ENCODE assay signal across 20 mouse cellular contexts in genomic region chr16:4850938-4851628, GRCm38 (mm10). TPM values are rescaled to one million over a fixed set of nuclear protein-coding genes. Genes with fewer than 3 reads are reported as not detected.
DNase-seq lines count a peak whose midpoint lies in the region; ATAC-seq and TF ChIP-seq lines count a peak whose summit lies in the region.
"Had no signal": no experiment of that assay in that cellular context is flagged by ENCODE, and none has a peak within 500 bp of the region (broad histone marks: within the 10 kb centered on the region; RNA-seq: fewer than 3 reads in every experiment).

No protein-coding gene starts in this region.

- ATAC-seq in embryonic facial prominence, embryonic 13.5 days (ENCODE audit: insufficient number of reproducible peaks, insufficient read depth, low FRiP score, low TSS enrichment, low read depth): no peak
- ATAC-seq in kidney, embryonic 15.5 days (replicated peaks; ENCODE audit: low FRiP score): no peak
- peak; percentile 77 for ATAC-seq in lung, postnatal 0 days
- ATAC-seq: forebrain, postnatal 0 days; liver, postnatal 0 days; midbrain, embryonic 15.5 days had no signal

- no peaks in the 10 kb centered on the region for H3K36me3 ChIP-seq in embryonic facial prominence, embryonic 13.5 days
- no peaks in the 10 kb centered on the region for H3K36me3 ChIP-seq in embryonic facial prominence, embryonic 10.5 days (replicated peaks)
- H3K36me3 ChIP-seq in kidney, embryonic 15.5 days: no peaks in the 10 kb centered on the region
- H3K36me3 ChIP-seq in lung, postnatal 0 days (ENCODE audit: insufficient read depth, low read length): no peaks in the 10 kb centered on the region
- H3K36me3 ChIP-seq: forebrain, embryonic 10.5 days; heart, embryonic 13.5 days; midbrain, embryonic 15.5 days had no signal

- no peak for TF ChIP-seq EP300 in lung, postnatal 0 days (IDR thresholded peaks at IDR 0.05)

- H3K27ac ChIP-seq in embryonic facial prominence, embryonic 13.5 days: 0 out of 2 replicates have a peak overlapping the region, but pooled peaks have one; percentile 28
- H3K27ac ChIP-seq in embryonic facial prominence, embryonic 10.5 days (replicated peaks): no peak overlapping the region
- peak overlapping the region; percentile 56; the same call in 1 of the 2 replicates for H3K27ac ChIP-seq in kidney, embryonic 15.5 days
- H3K27ac ChIP-seq in lung, postnatal 0 days (ENCODE audit: low read length): peak overlapping the region; percentile 68
- H3K27ac ChIP-seq: forebrain, embryonic 10.5 days; heart, embryonic 13.5 days; layer of hippocampus, adult 2 months; midbrain, embryonic 15.5 days had no signal

- DNase-seq in embryonic facial prominence, embryonic 10.5 days (ENCODE audit: low spot score): no peak
- DNase-seq in kidney, postnatal 10 days: no peak
- peak; percentile 77 for DNase-seq in lung, postnatal 0 days (ENCODE audit: low spot score)
- DNase-seq in lung, postnatal 36 days: no peak
- no peak for DNase-seq in cerebellum, adult 9-11 months
- no peak for DNase-seq in cerebellum, postnatal 10 days
- DNase-seq: cerebellum, adult 8-10 months; forebrain, postnatal 0 days; layer of hippocampus, postnatal 36 days; liver, postnatal 0 days; thymus, adult 2 months had no signal

- H3K4me3 ChIP-seq in embryonic facial prominence, embryonic 13.5 days: no peak overlapping the region
- no peak overlapping the region for H3K4me3 ChIP-seq in embryonic facial prominence, embryonic 10.5 days
- H3K4me3 ChIP-seq in kidney, embryonic 15.5 days (replicated peaks): no peak overlapping the region
- H3K4me3 ChIP-seq in lung, postnatal 0 days (ENCODE audit: low read depth, low read length): no peak overlapping the region
- H3K4me3 ChIP-seq: forebrain, embryonic 10.5 days; heart, embryonic 13.5 days; layer of hippocampus, adult 2 months; midbrain, embryonic 15.5 days; myocyte had no signal

- no peak overlapping the region for H3K4me2 ChIP-seq in embryonic facial prominence, embryonic 13.5 days
- H3K4me2 ChIP-seq in kidney, embryonic 15.5 days: no peak overlapping the region
- no peak overlapping the region for H3K4me2 ChIP-seq in lung, postnatal 0 days (replicated peaks; ENCODE audit: low read depth, low read length)
- H3K4me2 ChIP-seq: heart, embryonic 13.5 days; midbrain, embryonic 15.5 days had no signal

- 42% methylated on average over 5 of the region's 5 CpGs for WGBS in embryonic facial prominence, embryonic 13.5 days
- WGBS in embryonic facial prominence, embryonic 10.5 days: 69% methylated on average over 5 of the region's 5 CpGs
- WGBS in kidney, embryonic 15.5 days: 29% methylated on average over 5 of the region's 5 CpGs
- WGBS in lung, postnatal 0 days: 41% methylated on average over 5 of the region's 5 CpGs

- H3K4me1 ChIP-seq in embryonic facial prominence, embryonic 13.5 days: no peaks in the 10 kb centered on the region
- 0 out of 2 replicates have a peak, but pooled peaks cover 5% of the 10 kb centered on the region for H3K4me1 ChIP-seq in embryonic facial prominence, embryonic 10.5 days
- H3K4me1 ChIP-seq in kidney, embryonic 15.5 days: peaks cover 6% of the 10 kb centered on the region; the same call in 1 of the 2 replicates
- no peaks in the 10 kb centered on the region for H3K4me1 ChIP-seq in lung, postnatal 0 days (ENCODE audit: insufficient read depth, low read depth, low read length)
- H3K4me1 ChIP-seq: forebrain, embryonic 10.5 days; midbrain, embryonic 15.5 days had no signal

- H3K9me3 ChIP-seq in embryonic facial prominence, embryonic 13.5 days: no peaks in the 10 kb centered on the region
- no peaks in the 10 kb centered on the region for H3K9me3 ChIP-seq in embryonic facial prominence, embryonic 10.5 days
- no peaks in the 10 kb centered on the region for H3K9me3 ChIP-seq in kidney, embryonic 15.5 days (replicated peaks)
- no peaks in the 10 kb centered on the region for H3K9me3 ChIP-seq in lung, postnatal 0 days (ENCODE audit: low read length)
- H3K9me3 ChIP-seq: forebrain, embryonic 10.5 days; heart, embryonic 13.5 days; midbrain, embryonic 15.5 days had no signal

- no peak for TF ChIP-seq CTCF in lung, postnatal 0 days (IDR thresholded peaks at IDR 0.05)

- H3K9ac ChIP-seq in embryonic facial prominence, embryonic 13.5 days: no peak overlapping the region
- H3K9ac ChIP-seq in kidney, embryonic 15.5 days: no peak overlapping the region
- no peak overlapping the region for H3K9ac ChIP-seq in lung, postnatal 0 days (replicated peaks; ENCODE audit: low read depth)
- H3K9ac ChIP-seq: forebrain, postnatal 0 days; heart, embryonic 13.5 days; liver, postnatal 0 days; midbrain, embryonic 15.5 days had no signal

- no peaks in the 10 kb centered on the region for H3K27me3 ChIP-seq in embryonic facial prominence, embryonic 13.5 days
- H3K27me3 ChIP-seq in embryonic facial prominence, embryonic 10.5 days (replicated peaks; ENCODE audit: low read depth, poor library complexity, severe bottlenecking): no peaks in the 10 kb centered on the region
- no peaks in the 10 kb centered on the region for H3K27me3 ChIP-seq in kidney, embryonic 15.5 days
- no peaks in the 10 kb centered on the region for H3K27me3 ChIP-seq in lung, postnatal 0 days (replicated peaks; ENCODE audit: insufficient read depth, low read length)
- H3K27me3 ChIP-seq: heart, embryonic 13.5 days; midbrain, embryonic 15.5 days had no signal

RNA-seq across cellular contexts. Expression of gene 4930562C15Rik, which starts 15.9 kb away (rescaled TPM):
- polyA plus RNA-seq in embryonic facial prominence, embryonic 13.5 days (2015; fragmentation: Nextera tagmentation; extraction: Ambion mirVana): 0.44 and 0.89 TPM in 2 replicates
- 0.25 and 0.66 TPM in 2 replicates for polyA plus RNA-seq in embryonic facial prominence, embryonic 10.5 days (2016; fragmentation: Nextera tagmentation; extraction: Ambion mirVana)
- 0.19 and 0.83 TPM in 2 replicates for polyA plus RNA-seq in kidney, embryonic 15.5 days (2015; fragmentation: Nextera tagmentation; extraction: Ambion mirVana)
- polyA plus RNA-seq in lung, postnatal 0 days (2015; fragmentation: Nextera tagmentation; extraction: Ambion mirVana): 2.2 and 2.4 TPM in 2 replicates
- polyA plus RNA-seq: adrenal gland, adult 2 months; liver, adult 2 months; liver, postnatal 0 days had no signal

RNA-seq across cellular contexts. Expression of gene Ubald1, which starts 29.0 kb away (rescaled TPM):
- polyA plus RNA-seq in embryonic facial prominence, embryonic 13.5 days (2015; fragmentation: Nextera tagmentation; extraction: Ambion mirVana): 40.2 and 41.5 TPM in 2 replicates
- 44.0 and 46.2 TPM in 2 replicates for polyA plus RNA-seq in embryonic facial prominence, embryonic 10.5 days (2016; fragmentation: Nextera tagmentation; extraction: Ambion mirVana)
- 37.4 and 39.7 TPM in 2 replicates for polyA plus RNA-seq in kidney, embryonic 15.5 days (2015; fragmentation: Nextera tagmentation; extraction: Ambion mirVana)
- polyA plus RNA-seq in lung, postnatal 0 days (2015; fragmentation: Nextera tagmentation; extraction: Ambion mirVana): 33.7 and 39.5 TPM in 2 replicates

RNA-seq across cellular contexts. Expression of gene Mgrn1, which starts 35.0 kb away (rescaled TPM):
- 87.7 and 95.2 TPM in 2 replicates for polyA plus RNA-seq in embryonic facial prominence, embryonic 13.5 days (2015; fragmentation: Nextera tagmentation; extraction: Ambion mirVana)
- 64.9 and 72.0 TPM in 2 replicates for polyA plus RNA-seq in embryonic facial prominence, embryonic 10.5 days (2016; fragmentation: Nextera tagmentation; extraction: Ambion mirVana)
- 88.2 and 98.1 TPM in 2 replicates for polyA plus RNA-seq in kidney, embryonic 15.5 days (2015; fragmentation: Nextera tagmentation; extraction: Ambion mirVana)
- polyA plus RNA-seq in lung, postnatal 0 days (2015; fragmentation: Nextera tagmentation; extraction: Ambion mirVana): 75.6 and 76.7 TPM in 2 replicates
